Mouse (Mus musculus) adrenal gland, adult 18-20 months (tissue): Measurements from ENCODE around the gene Gm29776. TPM values are rescaled to one million over a fixed set of nuclear protein-coding genes. Genes with fewer than 3 reads are reported as not detected.

Experiments used
- DNase-seq, 2 experiments: peaks; one replicate each; pipeline ENCODE4 v3.0.0; 2021 to 2022; ENCODE audit warnings: low spot score in 2 of 2
- microRNA-seq, 2 experiments: library from miRNA; unstranded; fragments of <30 nt; microRNA quantifications; one replicate each; pipeline ENCODE4 v1.2.0; 2021; ENCODE audit warnings: borderline number of aligned reads in 2 of 2
- total RNA-seq, 2 experiments: library from RNA; stranded (reverse); gene quantifications; 1 replicate in 1 of 2; 2 replicates in 1 of 2; pipeline ENCODE4 v1.2.3; 2021

The Gm29776 gene
- total RNA-seq, 2 experiments from 2014 or later: not detected

DNA sequence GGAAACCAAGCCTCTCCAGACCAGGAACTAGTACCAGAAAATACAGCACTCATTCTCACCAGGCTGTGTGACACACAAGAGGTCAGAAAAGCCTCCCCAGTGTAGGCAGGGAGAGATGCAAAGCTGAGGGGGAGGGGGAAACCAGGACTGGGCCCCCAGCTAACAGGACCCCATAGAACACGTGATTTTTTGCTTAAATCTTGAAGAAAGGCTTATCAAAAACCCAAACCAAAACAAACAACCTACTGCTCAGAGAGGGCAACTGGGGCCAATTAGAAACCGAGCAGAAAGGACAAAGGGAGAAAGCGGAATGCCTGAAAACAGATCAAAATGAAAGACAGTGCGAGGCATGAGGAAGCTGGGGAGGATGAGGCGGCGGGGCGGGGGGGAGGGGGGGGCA is 45.8 kb downstream of the Gm29776 start:
- no peak for DNase-seq

DNA sequence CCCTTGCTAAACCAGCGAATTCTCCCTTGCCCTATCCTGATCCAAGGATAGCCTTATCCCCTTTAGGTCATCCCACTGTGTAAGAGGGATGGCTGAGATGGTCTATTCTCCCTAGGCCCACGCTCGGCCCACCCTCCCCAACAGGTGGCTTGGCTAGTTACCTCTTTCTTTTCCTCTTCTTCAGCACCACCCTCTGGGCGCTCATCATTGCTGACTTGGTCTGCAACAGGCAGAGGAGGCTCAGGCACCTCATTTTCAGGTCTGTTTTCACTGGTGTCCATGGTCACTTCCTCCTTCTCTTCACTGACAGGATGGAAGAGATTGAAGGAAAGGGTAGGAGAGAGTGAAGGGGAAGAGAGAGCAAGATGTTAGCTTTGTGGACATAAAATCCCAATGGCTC is 47.1 kb downstream of the Gm29776 start:
- no peak for DNase-seq

DNA sequence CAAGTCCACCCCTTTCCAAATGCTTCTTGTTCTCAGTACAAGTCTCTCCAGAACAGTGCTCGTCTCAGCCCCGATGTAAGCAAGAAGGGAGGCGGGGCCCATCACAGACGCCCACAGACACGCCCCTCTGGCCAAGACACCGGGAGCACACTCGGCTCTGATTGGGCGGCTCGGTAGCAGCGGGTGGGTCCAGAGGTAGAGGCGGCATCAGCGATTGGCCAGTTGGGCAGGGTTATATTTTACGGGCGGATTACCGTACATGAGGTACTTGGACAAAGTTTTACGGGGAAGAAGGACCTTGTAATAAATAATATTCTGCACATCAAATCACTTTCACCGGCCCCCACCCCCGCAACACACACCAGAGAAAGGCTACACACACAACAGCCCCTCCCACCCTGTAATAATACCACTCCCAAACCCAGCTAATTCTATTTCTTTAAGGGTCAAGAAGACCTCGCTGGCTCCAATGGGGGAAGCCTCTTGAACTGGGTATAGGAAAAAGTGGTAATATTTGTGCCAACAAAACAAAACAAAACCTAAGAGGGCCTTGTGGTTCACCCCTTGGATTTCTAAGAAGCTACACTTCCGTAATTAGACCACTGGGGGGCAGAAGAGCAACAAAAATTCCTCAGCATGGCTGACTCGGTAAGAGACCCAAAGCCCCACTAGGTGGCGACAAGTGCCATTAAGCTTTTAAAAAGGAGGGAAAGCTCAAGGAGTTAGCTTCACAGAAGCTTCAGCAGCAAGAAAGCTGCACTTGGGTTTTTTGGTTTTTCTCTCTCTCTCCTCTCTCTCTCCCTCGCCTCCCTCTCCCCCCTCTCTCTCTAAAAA is 47.8 kb downstream of the Gm29776 start:
- peak; percentile 73 to 74 for DNase-seq

DNA sequence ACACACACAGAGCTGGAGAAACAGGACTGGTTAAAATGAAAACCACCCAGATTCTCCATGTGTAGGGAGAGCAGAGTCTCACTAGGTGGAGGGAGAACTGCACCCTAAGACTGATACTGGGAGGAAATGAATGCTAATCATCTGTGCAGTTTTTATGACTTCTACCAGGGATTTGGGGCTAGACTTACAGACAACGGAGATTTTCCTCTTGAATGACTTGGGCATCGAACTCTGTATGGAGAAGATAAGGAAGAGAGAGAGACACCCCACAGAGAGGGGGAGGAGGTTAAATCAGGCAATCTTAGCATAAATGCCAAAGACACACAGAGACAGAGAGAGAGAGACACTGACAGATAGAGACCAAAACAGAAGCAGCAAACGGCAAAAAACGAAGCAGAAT is 50.7 kb downstream of the Gm29776 start:
- no peak for DNase-seq

DNA sequence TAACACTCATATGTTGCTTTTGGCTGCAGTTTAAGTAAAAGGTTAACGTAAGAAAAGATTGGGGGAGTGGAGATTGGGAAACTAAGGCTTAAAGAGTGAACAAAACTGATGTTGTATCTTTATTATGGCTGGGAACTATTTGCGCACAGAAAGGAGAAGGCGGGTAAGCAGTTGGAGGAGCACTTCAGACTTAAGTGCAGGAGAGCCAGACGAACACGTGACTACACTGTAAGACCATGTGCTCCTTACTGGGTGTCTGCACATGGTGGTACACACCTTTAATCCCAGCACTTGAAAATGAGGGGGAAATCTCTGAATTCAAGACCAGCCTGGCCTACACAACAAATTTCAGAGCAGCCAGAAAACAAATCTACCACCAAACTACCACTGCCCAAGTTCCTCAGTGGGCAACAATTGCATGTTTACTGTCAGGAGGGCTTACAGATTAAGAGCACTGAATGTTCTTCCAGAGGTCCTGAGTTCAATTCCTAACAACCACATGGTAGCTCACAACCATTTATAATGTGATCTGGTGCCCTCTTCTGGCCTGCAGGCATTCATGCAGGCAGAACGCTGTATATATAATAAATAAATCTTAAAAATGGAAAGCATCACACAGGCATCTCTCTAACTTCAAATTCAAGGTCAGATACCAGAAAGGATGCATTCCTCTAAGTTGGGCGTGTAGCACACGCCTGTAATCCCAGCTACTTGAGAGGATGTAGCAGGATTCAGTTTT is 51.6 kb downstream of the Gm29776 start:
- DNase-seq: no peak

DNA sequence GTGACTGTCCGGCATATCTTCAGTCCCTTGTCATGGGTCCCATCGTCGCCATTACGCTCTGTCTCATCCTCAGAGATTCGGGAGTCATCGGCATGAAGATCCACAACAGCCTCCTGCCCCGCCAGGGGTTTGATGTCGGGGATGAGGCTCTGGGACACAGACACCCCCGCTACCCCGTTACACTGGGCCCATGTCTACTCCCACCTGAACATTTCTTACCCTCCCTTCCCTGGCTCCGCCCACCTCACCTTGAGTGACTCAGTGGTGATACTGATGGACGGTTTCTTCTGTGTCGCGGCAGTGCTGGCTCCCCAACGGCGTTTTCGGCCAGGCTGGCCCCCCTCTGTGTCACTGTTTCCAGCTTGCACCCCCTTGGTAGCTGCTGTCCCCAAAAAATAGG is 52.2 kb downstream of the Gm29776 start:
- DNase-seq: no peak

DNA sequence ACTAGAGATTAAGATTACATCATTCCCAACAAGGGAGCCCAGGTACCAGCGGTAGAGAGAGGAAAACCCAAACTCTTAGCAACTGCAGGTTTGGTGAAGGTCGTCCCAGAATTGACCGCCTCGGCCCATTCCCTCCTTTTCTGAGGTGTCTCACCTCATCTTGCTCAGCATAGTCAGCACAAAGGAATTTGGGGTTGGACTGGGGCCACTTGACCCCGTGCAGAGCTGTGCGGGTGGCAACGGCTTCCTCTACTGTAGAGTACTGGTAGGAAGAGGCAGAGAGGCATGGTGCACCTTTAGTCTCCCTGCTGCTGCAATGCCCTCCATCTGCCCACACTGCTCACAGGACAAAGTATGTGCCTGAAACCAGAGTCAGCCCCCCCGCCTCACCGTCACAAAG is 54.3 kb downstream of the Gm29776 start:
- no peak for DNase-seq

DNA sequence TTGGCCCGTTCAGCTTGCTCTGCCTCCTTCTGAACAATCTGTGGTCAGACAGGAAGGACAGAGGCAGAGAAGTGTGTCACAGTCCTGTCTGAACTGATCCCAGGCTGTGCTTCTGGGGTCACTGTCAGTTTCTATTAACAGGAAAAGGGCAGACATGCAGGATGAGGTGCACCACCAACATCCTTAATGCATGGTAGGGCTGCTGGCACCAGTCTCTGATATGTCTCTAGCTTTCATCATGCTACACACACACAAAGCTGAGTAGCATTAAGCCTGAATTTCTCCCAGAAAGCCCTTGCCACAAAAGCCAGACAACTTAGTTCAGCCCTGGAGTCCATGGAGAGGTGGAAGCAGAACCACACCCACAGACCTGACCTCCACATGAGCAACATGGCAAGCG is 55.6 kb downstream of the Gm29776 start:
- no peak for DNase-seq

Small RNAs within 50 kb of the gene (microRNA-seq; reads per million reads assigned to microRNA genes)
- 0 to 0.95 reads per million in 2 experiments for gene Mir6948

Other genes starting within 250 kb of the Gm29776 start
- gene Lrp10, start 234.7 kb downstream of the Gm29776 start, total RNA-seq: 100 to 1,000 TPM in 1 of 2 experiments, 10 to 100 TPM in 1; 95.4 to 119 TPM
- gene Rem2, start 222.7 kb downstream of the Gm29776 start, total RNA-seq: 1 to 10 TPM in 1 of 2 experiments, under 1 TPM in 1; 0.26 to 1.1 TPM
- gene Prmt5, start 181.3 kb downstream of the Gm29776 start, total RNA-seq: 10 to 100 TPM; 38.9 to 43.3 TPM
- 10 to 100 TPM; 11.2 to 18.9 TPM for gene Haus4, start 144.2 kb downstream of the Gm29776 start, total RNA-seq
- gene Ajuba, start 121.3 kb downstream of the Gm29776 start, total RNA-seq: 10 to 100 TPM; 20.5 to 26.0 TPM
- gene 4931414P19Rik, start 92.8 kb downstream of the Gm29776 start, total RNA-seq: 1 to 10 TPM; 2.7 to 6.5 TPM
- gene Psmb5, start 80.8 kb downstream of the Gm29776 start, total RNA-seq: 100 to 1,000 TPM; 273 to 381 TPM
- gene Psmb11, start 77.4 kb downstream of the Gm29776 start, total RNA-seq: not detected
- not detected for gene Gm17606, start 57.9 kb downstream of the Gm29776 start, total RNA-seq
- gene Cdh24, start 57.5 kb downstream of the Gm29776 start, total RNA-seq: 1 to 10 TPM in 1 of 2 experiments, under 1 TPM in 1; 0.70 to 1.2 TPM
- gene 1700123O20Rik, start 12.6 kb downstream of the Gm29776 start, total RNA-seq: 10 to 100 TPM; 43.5 to 43.7 TPM
- gene Acin1, start 11.9 kb downstream of the Gm29776 start, total RNA-seq: 100 to 1,000 TPM; 162 to 171 TPM
- gene Cebpe, start 13.3 kb upstream of the Gm29776 start, total RNA-seq: under 1 TPM in 1 of 2 experiments, not detected in 1; 0.23 TPM
- gene Slc7a8, start 83.1 kb upstream of the Gm29776 start, total RNA-seq: 10 to 100 TPM; 24.6 to 55.6 TPM
- gene Rnf212b, start 115.3 kb upstream of the Gm29776 start, total RNA-seq: under 1 TPM in 1 of 2 experiments, not detected in 1; 0.51 TPM
- gene Homez, start 172.1 kb upstream of the Gm29776 start, total RNA-seq: 10 to 100 TPM; 12.8 to 15.6 TPM
- gene Ppp1r3e, start 178.7 kb upstream of the Gm29776 start, total RNA-seq: 10 to 100 TPM; 14.2 to 17.2 TPM
- gene Bcl2l2, start 184.5 kb upstream of the Gm29776 start, total RNA-seq: 10 to 100 TPM; 53.1 to 59.3 TPM
- gene Gm20521, start 184.6 kb upstream of the Gm29776 start, total RNA-seq: 1 to 10 TPM; 1.2 to 3.9 TPM
- gene Pabpn1, start 193.7 kb upstream of the Gm29776 start, total RNA-seq: 100 to 1,000 TPM; 137 to 177 TPM
- 10 to 100 TPM; 36.7 to 43.9 TPM for gene Slc22a17, start 214.3 kb upstream of the Gm29776 start, total RNA-seq
- gene Efs, start 227.3 kb upstream of the Gm29776 start, total RNA-seq: 1 to 10 TPM; 2.4 to 4.9 TPM
- gene Il25, start 233.9 kb upstream of the Gm29776 start, total RNA-seq: not detected
- under 1 TPM in 1 of 2 experiments, not detected in 1; 0.96 TPM for gene Cmtm5, start 237.4 kb upstream of the Gm29776 start, total RNA-seq